Mouse (Mus musculus): Measurements from ENCODE around the gene Glb1l2.

The Glb1l2 gene

GRCm38 (mm10) chr9:26728556-26728955 is 77.7 kb downstream of the Glb1l2 start:
- no peak for DNase-seq (ENCODE audit: low spot score in 2 of 2)

DNA sequence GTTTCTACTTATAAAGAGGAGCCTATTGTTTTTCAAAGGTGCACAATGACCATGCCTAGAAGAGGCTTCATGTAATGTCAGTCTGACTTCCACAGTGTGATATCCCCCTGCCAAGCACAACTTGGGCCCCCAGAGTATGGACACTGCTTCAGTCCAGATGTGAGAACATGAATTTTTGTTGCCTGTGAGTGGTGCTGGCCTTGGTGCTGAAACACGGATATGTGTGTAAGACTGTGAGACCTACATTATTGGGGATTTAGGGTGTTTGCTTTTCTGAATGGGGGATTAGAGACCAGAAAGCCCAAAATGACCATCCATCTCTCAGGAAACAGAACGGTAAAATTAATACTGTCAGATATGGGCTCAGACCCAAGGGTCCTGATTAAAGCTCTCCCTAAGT is 78.8 kb downstream of the Glb1l2 start:
- no peak for DNase-seq (ENCODE audit: low spot score in 2 of 2)

DNA sequence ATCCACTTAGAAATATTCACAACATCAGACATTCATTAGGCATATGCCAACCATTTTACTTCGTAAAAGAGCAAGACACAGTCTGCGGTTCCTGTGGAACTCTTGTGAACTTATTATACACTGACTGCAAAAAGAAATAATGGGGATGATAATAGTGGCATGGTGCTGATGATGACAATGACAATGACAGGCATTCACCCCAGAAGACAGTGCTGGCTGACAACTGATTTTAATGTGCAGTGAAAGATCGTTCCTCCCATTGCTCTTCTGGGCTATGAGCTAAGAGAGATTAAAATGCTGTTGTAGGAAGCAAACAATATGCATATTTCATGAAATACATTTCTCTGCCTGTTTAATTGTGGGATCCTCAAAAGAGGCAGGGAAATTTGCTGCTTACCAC is 80.6 kb downstream of the Glb1l2 start:
- DNase-seq (ENCODE audit: low spot score in 2 of 2): no peak

- no peak for DNase-seq (ENCODE audit: low spot score in 2 of 2)
These were observed 84.5 kb downstream of the Glb1l2 start for GRCm38 (mm10) chr9:26721771-26722170.

GRCm38 (mm10) chr9:26718388-26718787 is 87.9 kb downstream of the Glb1l2 start:
- no peak for DNase-seq (ENCODE audit: low spot score in 2 of 2)
